Mouse (Mus musculus) heart, embryonic 14.5 days (tissue): ENCODE data around the gene Mgrn1. TPM values are rescaled to one million over a fixed set of nuclear protein-coding genes. Genes with fewer than 3 reads are reported as not detected.

Experiments used
- ATAC-seq: fragments of 200-750 bp; cut with Nextera tagmentation; 2 replicates; pipeline ENCODE4 v1.8.0; 2017; ENCODE audit warnings: low read depth, moderate TSS enrichment; ENCODE audit not compliant: insufficient number of reproducible peaks, insufficient read depth, low FRiP score
- H3K27ac ChIP-seq, 2 experiments: fragments of 200-500 bp in 1 of 2; fragments of 300-500 bp in 1 of 2; sonication (generic) in 1 of 2; replicated peaks in 1 of 2; 2 replicates each; pipeline ENCODE4 v1.5.1; 2012 to 2014; ENCODE audit warnings: low read depth in 2 of 2, low read length in 2 of 2, control low read depth in 1 of 2, mild to moderate bottlenecking in 1 of 2, mixed read lengths in 1 of 2; ENCODE audit not compliant: control insufficient read depth in 1 of 2, insufficient read depth in 1 of 2
- H3K27me3 ChIP-seq: fragments of 300-500 bp; sonication (generic); 2 replicates; pipeline ENCODE4 v1.6.1; 2014; ENCODE audit warnings: mild to moderate bottlenecking, low read length, control low read depth; ENCODE audit not compliant: control insufficient read depth, insufficient read depth
- H3K36me3 ChIP-seq: fragments of 300-500 bp; sonication (generic); 2 replicates; pipeline ENCODE4 v1.6.1; 2014; ENCODE audit warnings: mild to moderate bottlenecking, control low read depth, low read length, mixed read lengths; ENCODE audit not compliant: control insufficient read depth, insufficient read depth
- H3K4me1 ChIP-seq, 2 experiments: fragments of 200-500 bp in 1 of 2; fragments of 300-500 bp in 1 of 2; sonication (generic) in 1 of 2; 2 replicates each; pipeline ENCODE4 v1.6.1; 2012 to 2014; ENCODE audit warnings: low read length in 2 of 2, control low read depth in 1 of 2, mixed read lengths in 1 of 2; ENCODE audit not compliant: control insufficient read depth in 2 of 2, insufficient read depth in 2 of 2
- H3K4me2 ChIP-seq: fragments of 300-500 bp; sonication (generic); 2 replicates; pipeline ENCODE4 v1.6.1; 2014; ENCODE audit warnings: mild to moderate bottlenecking, low read length
- H3K4me3 ChIP-seq, 2 experiments: fragments of 200-500 bp in 1 of 2; fragments of 300-500 bp in 1 of 2; sonication (generic) in 1 of 2; 2 replicates each; pipeline ENCODE4 v1.5.1; 2012 to 2014; ENCODE audit warnings: low read length in 2 of 2, mild to moderate bottlenecking in 2 of 2, control low read depth in 1 of 2, low read depth in 1 of 2, moderate library complexity in 1 of 2; ENCODE audit not compliant: control insufficient read depth in 1 of 2, insufficient read depth in 1 of 2
- H3K9ac ChIP-seq: fragments of 300-500 bp; sonication (generic); 2 replicates; pipeline ENCODE4 v1.6.1; 2014; ENCODE audit warnings: mild to moderate bottlenecking, low read length
- H3K9me3 ChIP-seq: fragments of 300-500 bp; sonication (generic); 2 replicates; pipeline ENCODE4 v1.6.1; 2016; ENCODE audit warnings: low read length, control low read depth; ENCODE audit not compliant: control insufficient read depth
- WGBS: fragments of 180-500 bp; shearing (Covaris S2); extraction: QIAGEN DNeasy Blood & Tissue Kit; methylation state at CpG from one replicate; pipeline ENCODE4 v1.1.7; 2014; 5-methylcytosine and 5-hydroxymethylcytosine counted together
- polyA plus RNA-seq: library from polyadenylated mRNA; unstranded; fragments of >200 nt; fragmentation: Nextera tagmentation; extraction: Ambion mirVana; gene quantifications from 2 replicates; pipeline ENCODE4 v1.2.1, GENCODE M21; 2014

Mgrn1 gene
- polyA plus RNA-seq, 1 experiment from 2014 or later, result 115 TPM

- no peak for ATAC-seq
- Histone ChIP-seq H3K4me1 (peaks cover 15 to 22% of the 10 kb centered on the region in 2 experiments), H3K9me3 (no peaks in the 10 kb centered on the region), H3K4me3 (no peak overlapping the region), H3K36me3 (peaks cover 47% of the 10 kb centered on the region), H3K4me2 (no peak overlapping the region), H3K27me3 (no peaks in the 10 kb centered on the region), H3K27ac (0 out of 4 replicates have a peak overlapping the region, but pooled peaks of 1 of the 2 experiments have one; percentile 17), H3K9ac (no peak overlapping the region)
- 36% methylated on average over 2 of the region's 2 CpGs for WGBS
These were observed 14.1 kb upstream of the Mgrn1 start for GRCm38 (mm10) chr16:4871926-4872325.

DNA sequence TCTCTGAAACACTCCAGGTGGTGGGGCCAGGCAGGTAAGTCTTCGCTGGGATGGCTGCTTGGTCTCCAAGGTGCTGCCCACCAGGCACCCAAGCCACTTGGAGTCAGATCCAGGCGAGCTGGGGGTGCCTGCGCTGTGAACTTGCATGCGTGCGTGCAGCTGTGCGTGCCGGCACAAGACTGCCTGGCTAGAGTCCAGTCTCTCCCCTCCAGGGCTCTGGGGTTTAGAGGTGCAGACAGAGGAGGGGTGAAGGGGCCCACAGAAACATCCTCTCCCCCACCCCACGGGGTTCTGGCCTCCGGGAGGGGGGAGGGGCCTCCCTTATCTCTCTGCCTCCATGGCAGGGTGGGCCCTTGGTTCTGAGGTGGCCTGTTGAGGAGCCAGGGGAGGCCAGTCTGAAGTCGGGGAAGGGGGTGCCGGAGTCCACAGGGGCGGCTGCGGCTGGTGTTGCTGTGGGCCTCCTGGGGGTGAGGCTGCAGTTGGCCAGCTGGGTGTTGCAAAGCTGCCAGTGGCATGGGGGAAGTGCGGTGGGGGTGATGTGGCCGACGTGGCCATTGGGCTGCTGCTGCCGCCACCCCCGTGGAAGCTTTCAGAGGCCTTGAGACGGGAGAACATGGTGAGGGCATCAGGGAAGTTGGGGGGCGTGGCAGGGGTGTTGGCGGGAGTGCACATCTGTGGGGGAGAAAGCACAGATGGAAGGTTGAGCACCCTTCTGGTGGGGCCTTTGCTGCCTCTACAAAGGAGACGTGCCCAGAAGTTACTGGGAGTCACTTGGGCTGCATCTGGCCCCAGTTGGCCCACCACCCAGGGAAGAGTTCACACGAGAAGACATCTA lies 10.6 kb upstream of the Mgrn1 start:
- Histone ChIP-seq H3K27ac (0 out of 4 replicates have a peak overlapping the region, but pooled peaks of 1 of the 2 experiments have one; percentile 14), H3K9me3 (no peaks in the 10 kb centered on the region), H3K36me3 (peaks cover 34% of the 10 kb centered on the region), H3K4me3 (no peak overlapping the region), H3K4me2 (no peak overlapping the region), H3K27me3 (no peaks in the 10 kb centered on the region), H3K9ac (0 out of 2 replicates have a peak overlapping the region, but pooled peaks have one; percentile 11), H3K4me1 (peaks cover 18 to 39% of the 10 kb centered on the region in 2 experiments)
- WGBS, result 65% methylated on average over 23 of the region's 23 CpGs
- no peak for ATAC-seq

GRCm38 (mm10) chr16:4876033-4876680 lies 9.9 kb upstream of the Mgrn1 start:
- H3K4me1 ChIP-seq, result peaks cover 18 to 39% of the 10 kb centered on the region in 2 experiments
- H3K4me3 ChIP-seq, result no peak overlapping the region
- no peak for ATAC-seq
- H3K4me2 ChIP-seq, result no peak overlapping the region
- 0 out of 4 replicates have a peak overlapping the region, but pooled peaks of 1 of the 2 experiments have one; percentile 14 for H3K27ac ChIP-seq
- H3K9me3 ChIP-seq, result no peaks in the 10 kb centered on the region
- 0 out of 2 replicates have a peak overlapping the region, but pooled peaks have one; percentile 11 for H3K9ac ChIP-seq
- no peaks in the 10 kb centered on the region for H3K27me3 ChIP-seq
- WGBS, result 60% methylated on average over 8 of the region's 8 CpGs
- peaks cover 30% of the 10 kb centered on the region for H3K36me3 ChIP-seq

GRCm38 (mm10) chr16:4877195-4877594 lies 8.9 kb upstream of the Mgrn1 start:
- H3K4me3 ChIP-seq, result no peak overlapping the region
- no peaks in the 10 kb centered on the region for H3K27me3 ChIP-seq
- H3K9ac ChIP-seq, result peak overlapping the region; percentile 94; the same call in 1 of the 2 replicates
- H3K4me2 ChIP-seq, result peak overlapping the region; percentile 76
- no peak for ATAC-seq
- no peaks in the 10 kb centered on the region for H3K9me3 ChIP-seq
- peaks cover 20 to 48% of the 10 kb centered on the region in 2 experiments for H3K4me1 ChIP-seq
- peaks cover 30% of the 10 kb centered on the region for H3K36me3 ChIP-seq
- H3K27ac ChIP-seq, result peak overlapping the region in 1 of 2 experiments; percentile 99; a peak in 1 of 4 replicates
- 73% methylated on average over 4 of the region's 4 CpGs for WGBS

- H3K4me1 ChIP-seq, result peaks cover 18 to 48% of the 10 kb centered on the region in 2 experiments
- peaks cover 30% of the 10 kb centered on the region for H3K36me3 ChIP-seq
- H3K9me3 ChIP-seq, result no peaks in the 10 kb centered on the region
- peak overlapping the region; percentile 91 to 97 for H3K4me3 ChIP-seq
- 74% methylated on average over 3 of the region's 3 CpGs for WGBS
- peak overlapping the region in 1 of 2 experiments; percentile 99; a peak in 2 of 4 replicates for H3K27ac ChIP-seq
- no peaks in the 10 kb centered on the region for H3K27me3 ChIP-seq
- peak overlapping the region; percentile 76 for H3K4me2 ChIP-seq
- no peak for ATAC-seq
- H3K9ac ChIP-seq, result peak overlapping the region; percentile 94
These were observed 8.3 kb upstream of the Mgrn1 start for GRCm38 (mm10) chr16:4877701-4878100.

GRCm38 (mm10) chr16:4878192-4878885 lies 7.7 kb upstream of the Mgrn1 start:
- WGBS, result 18% methylated on average over 5 of the region's 5 CpGs
- peak overlapping the region; percentile 76 for H3K4me2 ChIP-seq
- H3K9ac ChIP-seq, result peak overlapping the region; percentile 94
- H3K36me3 ChIP-seq, result peaks cover 25% of the 10 kb centered on the region
- H3K27me3 ChIP-seq, result no peaks in the 10 kb centered on the region
- peaks cover 17 to 43% of the 10 kb centered on the region in 2 experiments for H3K4me1 ChIP-seq
- peak overlapping the region; percentile 99 to 100; a peak in 3 of 4 replicates for H3K27ac ChIP-seq
- H3K9me3 ChIP-seq, result no peaks in the 10 kb centered on the region
- no peak for ATAC-seq
- H3K4me3 ChIP-seq, result peak overlapping the region; percentile 91 to 97
